Mouse (Mus musculus): ENCODE results near the gene Uchl1. TPM values are rescaled to one million over a fixed set of nuclear protein-coding genes. Genes with fewer than 3 reads are reported as not detected.

Uchl1 gene
- polyA plus RNA-seq, 1 experiment from 2014 or later = 1,277 TPM

- no peak overlapping the region for H3K9ac ChIP-seq (replicated peaks)
- H3K9me3 ChIP-seq = no peaks in the 10 kb centered on the region
- no peak overlapping the region for H3K4me3 ChIP-seq
- H3K4me1 ChIP-seq = peaks cover under 1% of the 10 kb centered on the region; the same call in 1 of the 2 replicates
- no peaks in the 10 kb centered on the region for H3K27me3 ChIP-seq
- no peak for ATAC-seq (replicated peaks)
- no peak overlapping the region for H3K4me2 ChIP-seq (replicated peaks)
- H3K36me3 ChIP-seq = no peaks in the 10 kb centered on the region
- WGBS = 52% methylated on average over 4 of the region's 4 CpGs
- H3K27ac ChIP-seq (replicated peaks) = no peak overlapping the region
Measured at GRCm38 (mm10) chr5:66715498-66715931, 39.6 kb downstream of the Uchl1 start.

DNA sequence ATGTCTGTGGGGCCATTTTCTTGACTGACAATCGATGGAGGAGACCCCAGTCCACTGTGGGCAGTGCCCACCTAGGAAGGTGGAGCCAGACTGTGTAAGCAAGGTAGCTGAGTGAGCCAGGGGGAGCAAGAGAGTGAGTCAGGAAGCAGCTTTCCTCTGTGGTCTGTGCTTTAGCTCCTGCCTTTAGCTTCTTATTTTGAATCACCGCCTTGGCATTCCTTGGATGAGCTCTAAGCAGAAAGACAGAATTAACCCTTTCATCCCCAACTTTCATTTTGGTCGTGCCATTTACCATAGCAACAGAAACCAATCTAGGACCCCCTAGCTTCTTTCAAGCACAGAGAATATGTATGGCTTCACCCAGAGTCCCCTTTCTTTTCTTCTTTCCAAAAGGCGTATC, 42.0 kb downstream of the Uchl1 start:
- no peak overlapping the region for H3K4me3 ChIP-seq
- H3K36me3 ChIP-seq = no peaks in the 10 kb centered on the region
- WGBS = 63% methylated on average over 4 of the region's 4 CpGs
- ATAC-seq (replicated peaks) = no peak
- no peak overlapping the region for H3K27ac ChIP-seq (replicated peaks)
- H3K9ac ChIP-seq (replicated peaks) = no peak overlapping the region
- no peak overlapping the region for H3K4me2 ChIP-seq (replicated peaks)
- no peaks in the 10 kb centered on the region; the same call in 1 of the 2 replicates for H3K4me1 ChIP-seq
- no peaks in the 10 kb centered on the region for H3K9me3 ChIP-seq
- no peaks in the 10 kb centered on the region for H3K27me3 ChIP-seq

GRCm38 (mm10) chr5:66718413-66718812, 42.5 kb downstream of the Uchl1 start:
- H3K9me3 ChIP-seq = no peaks in the 10 kb centered on the region
- no peak for ATAC-seq (replicated peaks)
- no peaks in the 10 kb centered on the region for H3K27me3 ChIP-seq
- no peak overlapping the region for H3K9ac ChIP-seq (replicated peaks)
- H3K4me1 ChIP-seq = no peaks in the 10 kb centered on the region; the same call in 1 of the 2 replicates
- no peak overlapping the region for H3K27ac ChIP-seq (replicated peaks)
- no peak overlapping the region for H3K4me2 ChIP-seq (replicated peaks)
- WGBS = 43% methylated on average over 3 of the region's 3 CpGs
- no peak overlapping the region for H3K4me3 ChIP-seq
- no peaks in the 10 kb centered on the region for H3K36me3 ChIP-seq

- no peaks in the 10 kb centered on the region for H3K27me3 ChIP-seq
- H3K36me3 ChIP-seq = no peaks in the 10 kb centered on the region
- H3K9me3 ChIP-seq = no peaks in the 10 kb centered on the region
- no peak overlapping the region for H3K4me2 ChIP-seq (replicated peaks)
- H3K9ac ChIP-seq (replicated peaks) = no peak overlapping the region
- no peaks in the 10 kb centered on the region; the same call in 1 of the 2 replicates for H3K4me1 ChIP-seq
- no peak for ATAC-seq (replicated peaks)
- H3K4me3 ChIP-seq = no peak overlapping the region
- 69% methylated on average over 7 of the region's 7 CpGs for WGBS
- no peak overlapping the region for H3K27ac ChIP-seq (replicated peaks)
Measured at GRCm38 (mm10) chr5:66718880-66719279, 43.0 kb downstream of the Uchl1 start.

DNA sequence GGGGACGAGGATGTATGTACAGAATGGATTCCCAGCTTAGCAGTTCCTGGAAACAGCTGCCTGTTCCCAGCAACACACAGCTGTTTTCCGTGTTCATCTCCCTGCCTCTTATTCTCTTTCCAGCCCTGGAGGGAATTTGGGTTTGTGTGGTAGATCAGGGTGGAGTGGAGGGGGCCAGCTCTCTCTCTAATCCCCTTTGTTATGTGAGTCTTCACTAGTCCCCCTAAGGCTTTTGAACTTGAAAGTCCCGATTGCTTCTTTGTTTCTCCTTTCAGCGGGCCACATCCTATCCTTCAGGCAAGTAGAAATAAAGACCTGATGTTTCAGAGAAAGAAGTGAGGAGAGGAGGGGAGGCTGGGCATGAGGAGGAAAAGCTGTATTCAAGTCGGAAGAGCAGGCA, 45.0 kb downstream of the Uchl1 start:
- H3K9ac ChIP-seq (replicated peaks) = no peak overlapping the region
- H3K4me1 ChIP-seq = no peaks in the 10 kb centered on the region; the same call in 1 of the 2 replicates
- H3K9me3 ChIP-seq = no peaks in the 10 kb centered on the region
- no peaks in the 10 kb centered on the region for H3K36me3 ChIP-seq
- ATAC-seq (replicated peaks) = no peak
- no peak overlapping the region for H3K4me3 ChIP-seq
- no peaks in the 10 kb centered on the region for H3K27me3 ChIP-seq
- H3K27ac ChIP-seq (replicated peaks) = no peak overlapping the region
- WGBS = 11% methylated on average over 5 of the region's 5 CpGs
- no peak overlapping the region for H3K4me2 ChIP-seq (replicated peaks)

- no peaks in the 10 kb centered on the region; the same call in 1 of the 2 replicates for H3K4me1 ChIP-seq
- no peak for ATAC-seq (replicated peaks)
- H3K36me3 ChIP-seq = no peaks in the 10 kb centered on the region
- no peak overlapping the region for H3K4me2 ChIP-seq (replicated peaks)
- H3K9ac ChIP-seq (replicated peaks) = no peak overlapping the region
- 79% methylated on average over 9 of the region's 9 CpGs for WGBS
- no peaks in the 10 kb centered on the region for H3K27me3 ChIP-seq
- H3K4me3 ChIP-seq = no peak overlapping the region
- no peaks in the 10 kb centered on the region for H3K9me3 ChIP-seq
- H3K27ac ChIP-seq (replicated peaks) = no peak overlapping the region
Measured at GRCm38 (mm10) chr5:66722586-66722985, 46.7 kb downstream of the Uchl1 start.

DNA sequence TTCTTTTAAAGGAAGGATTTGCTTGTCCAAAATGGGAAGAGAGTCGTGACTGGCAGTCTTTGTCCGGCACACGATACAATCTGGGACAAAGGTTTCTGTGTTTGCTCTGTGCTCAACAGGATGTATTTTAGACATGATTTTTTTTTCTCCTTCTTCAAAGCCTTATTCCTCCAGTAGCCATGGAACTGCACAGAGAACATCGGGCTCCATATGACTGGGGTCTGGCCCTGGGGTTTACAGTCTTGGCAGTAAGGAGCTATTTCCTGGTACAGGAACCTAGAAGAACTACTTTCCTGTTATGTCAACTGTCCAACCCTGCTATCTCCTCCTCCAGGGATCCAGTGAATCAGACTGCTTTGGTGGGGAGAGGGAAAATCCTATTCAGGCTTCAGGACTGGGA, 47.1 kb downstream of the Uchl1 start:
- Histone ChIP-seq H3K4me3 (no peak overlapping the region), H3K27me3 (no peaks in the 10 kb centered on the region), H3K4me1 (no peaks in the 10 kb centered on the region; the same call in 1 of the 2 replicates), H3K4me2 (replicated peaks) (no peak overlapping the region), H3K36me3 (no peaks in the 10 kb centered on the region), H3K27ac (replicated peaks) (no peak overlapping the region), H3K9me3 (no peaks in the 10 kb centered on the region), H3K9ac (replicated peaks) (no peak overlapping the region)
- ATAC-seq (replicated peaks) = no peak
- 50% methylated on average over 4 of the region's 4 CpGs for WGBS

DNA sequence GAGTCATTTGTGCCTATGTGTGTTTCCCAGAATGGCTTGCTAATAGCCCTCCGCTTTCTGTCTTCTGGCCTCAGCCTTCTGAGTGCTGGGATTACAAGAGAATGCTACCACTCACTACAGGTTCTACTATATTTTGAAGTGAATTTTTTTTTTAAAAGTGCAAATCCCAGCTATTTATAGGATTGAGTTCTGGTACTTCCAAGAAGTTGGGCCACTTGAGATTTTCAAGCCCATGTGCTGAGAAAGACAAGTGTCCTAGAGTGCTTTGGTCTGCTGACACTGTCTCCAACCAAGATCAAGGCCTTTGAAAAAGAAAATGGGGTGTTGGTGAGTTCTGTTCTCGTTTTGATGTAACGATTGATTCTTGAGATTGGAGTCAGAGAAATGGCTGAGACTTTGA, 47.7 kb downstream of the Uchl1 start:
- H3K9ac ChIP-seq (replicated peaks) = no peak overlapping the region
- no peak for ATAC-seq (replicated peaks)
- WGBS = 75% methylated on average over 3 of the region's 3 CpGs
- H3K9me3 ChIP-seq = no peaks in the 10 kb centered on the region
- no peaks in the 10 kb centered on the region for H3K36me3 ChIP-seq
- no peaks in the 10 kb centered on the region; the same call in 1 of the 2 replicates for H3K4me1 ChIP-seq
- H3K4me3 ChIP-seq = no peak overlapping the region
- H3K27ac ChIP-seq (replicated peaks) = no peak overlapping the region
- no peak overlapping the region for H3K4me2 ChIP-seq (replicated peaks)
- no peaks in the 10 kb centered on the region for H3K27me3 ChIP-seq

GRCm38 (mm10) chr5:66729306-66729705, 53.4 kb downstream of the Uchl1 start:
- Histone ChIP-seq H3K27ac (replicated peaks) (no peak overlapping the region), H3K9ac (replicated peaks) (no peak overlapping the region), H3K4me2 (replicated peaks) (no peak overlapping the region), H3K4me3 (no peak overlapping the region), H3K36me3 (no peaks in the 10 kb centered on the region), H3K9me3 (no peaks in the 10 kb centered on the region), H3K4me1 (peaks cover 12% of the 10 kb centered on the region), H3K27me3 (no peaks in the 10 kb centered on the region)
- 88% methylated on average over 4 of the region's 4 CpGs for WGBS
- no peak for ATAC-seq (replicated peaks)

- Histone ChIP-seq H3K9me3 (no peaks in the 10 kb centered on the region), H3K4me2 (replicated peaks) (peak overlapping the region; percentile 11; the same call in 1 of the 2 replicates), H3K4me1 (peaks cover 12% of the 10 kb centered on the region), H3K27me3 (no peaks in the 10 kb centered on the region), H3K9ac (replicated peaks) (no peak overlapping the region), H3K36me3 (no peaks in the 10 kb centered on the region), H3K4me3 (no peak overlapping the region), H3K27ac (replicated peaks) (peak overlapping the region; percentile 42; the same call in 1 of the 2 replicates)
- peak; percentile 97 for ATAC-seq (replicated peaks)
- WGBS = 27% methylated on average over 11 of the region's 11 CpGs
Measured at GRCm38 (mm10) chr5:66730621-66731301, 54.9 kb downstream of the Uchl1 start.

- Histone ChIP-seq H3K27me3 (no peaks in the 10 kb centered on the region), H3K27ac (replicated peaks) (peak overlapping the region; percentile 42; the same call in 1 of the 2 replicates), H3K4me2 (replicated peaks) (peak overlapping the region; percentile 11; the same call in 1 of the 2 replicates), H3K4me1 (peaks cover 12% of the 10 kb centered on the region), H3K36me3 (no peaks in the 10 kb centered on the region), H3K4me3 (no peak overlapping the region), H3K9me3 (no peaks in the 10 kb centered on the region), H3K9ac (replicated peaks) (no peak overlapping the region)
- no peak; the same call in 1 of the 2 replicates for ATAC-seq (replicated peaks)
- 8% methylated on average over 1 of the region's 1 CpGs for WGBS
Measured at GRCm38 (mm10) chr5:66731302-66731697, 55.4 kb downstream of the Uchl1 start.

DNA sequence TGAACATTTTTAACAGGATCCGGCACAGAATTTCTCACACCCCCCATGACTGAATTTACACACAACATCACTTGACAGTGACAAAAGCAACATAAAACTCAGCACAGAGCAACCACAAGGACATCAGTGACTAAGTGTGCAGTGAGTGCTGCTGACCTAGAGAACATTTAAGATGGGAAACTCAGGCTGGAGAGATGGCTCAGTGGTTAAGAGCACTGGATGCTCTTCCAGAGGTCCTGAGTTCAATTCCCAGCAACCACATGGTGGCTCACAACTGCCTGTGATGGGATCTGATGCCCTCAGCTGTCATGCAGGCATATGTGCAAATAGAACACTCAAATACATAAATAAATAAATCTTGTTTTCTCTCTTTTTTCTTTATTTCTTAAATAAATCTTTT, 57.7 kb downstream of the Uchl1 start:
- Histone ChIP-seq H3K27me3 (no peaks in the 10 kb centered on the region), H3K9me3 (no peaks in the 10 kb centered on the region), H3K4me1 (peaks cover 12% of the 10 kb centered on the region), H3K36me3 (no peaks in the 10 kb centered on the region), H3K9ac (replicated peaks) (no peak overlapping the region), H3K27ac (replicated peaks) (no peak overlapping the region), H3K4me3 (no peak overlapping the region), H3K4me2 (replicated peaks) (no peak overlapping the region)
- 100% methylated on average over 1 of the region's 1 CpGs for WGBS
- no peak for ATAC-seq (replicated peaks)

Data from forebrain, embryonic 15.5 days (tissue).